Mouse (Mus musculus) heart, embryonic 13.5 days (tissue): ENCODE data around the gene 2310022B05Rik. TPM values are rescaled to one million over a fixed set of nuclear protein-coding genes. Genes with fewer than 3 reads are reported as not detected.
A peak's percentile ranks its signal among the peaks of the same experiment; 100 is the strongest.

Experiments
- ATAC-seq: fragments of 200-750 bp; cut with Nextera tagmentation; 2 replicates; pipeline ENCODE4 v1.8.0; 2017; ENCODE audit warnings: moderate TSS enrichment; ENCODE audit not compliant: insufficient number of reproducible peaks, low FRiP score, low TSS enrichment; ENCODE audit errors: extremely low read depth
- H3K27ac ChIP-seq: fragments of 300-500 bp; sonication (generic); replicated peaks from 2 replicates; pipeline ENCODE4 v1.5.1; 2015; ENCODE audit warnings: moderate library complexity, mild to moderate bottlenecking, inconsistent platforms
- H3K27me3 ChIP-seq: fragments of 300-500 bp; sonication (generic); replicated peaks from 2 replicates; pipeline ENCODE4 v1.6.1; 2015; ENCODE audit warnings: mild to moderate bottlenecking, inconsistent platforms
- H3K36me3 ChIP-seq: fragments of 300-500 bp; sonication (generic); 2 replicates; pipeline ENCODE4 v1.6.1; 2015; ENCODE audit warnings: mild to moderate bottlenecking, inconsistent platforms
- H3K4me1 ChIP-seq: fragments of 300-500 bp; sonication (generic); 2 replicates; pipeline ENCODE4 v1.6.1; 2015; ENCODE audit warnings: inconsistent platforms
- H3K4me2 ChIP-seq: fragments of 300-500 bp; sonication (generic); 2 replicates; pipeline ENCODE4 v1.6.1; 2015; ENCODE audit warnings: inconsistent platforms, mild to moderate bottlenecking, moderate library complexity
- H3K4me3 ChIP-seq: fragments of 300-500 bp; sonication (generic); 2 replicates; pipeline ENCODE4 v1.5.1; 2015; ENCODE audit warnings: moderate library complexity, mild to moderate bottlenecking, inconsistent platforms
- H3K9ac ChIP-seq: fragments of 300-500 bp; sonication (generic); 2 replicates; pipeline ENCODE4 v1.6.1; 2015; ENCODE audit warnings: inconsistent platforms, mild to moderate bottlenecking, moderate library complexity
- H3K9me3 ChIP-seq: fragments of 300-500 bp; sonication (generic); 2 replicates; pipeline ENCODE4 v1.6.1; 2016; ENCODE audit warnings: inconsistent platforms
- WGBS: fragments of 180-500 bp; shearing (Covaris S2); methylation state at CpG from one replicate; pipeline ENCODE4 v1.1.7; 2015; ENCODE audit warnings: mixed read lengths; 5-methylcytosine and 5-hydroxymethylcytosine counted together
- polyA plus RNA-seq: library from polyadenylated mRNA; unstranded; fragments of >200 nt; fragmentation: Nextera tagmentation; extraction: Ambion mirVana; gene quantifications from 2 replicates; pipeline ENCODE4 v1.2.1, GENCODE M21; 2015

The 2310022B05Rik gene
- polyA plus RNA-seq, 1 experiment from 2014 or later: 37.8 TPM

DNA sequence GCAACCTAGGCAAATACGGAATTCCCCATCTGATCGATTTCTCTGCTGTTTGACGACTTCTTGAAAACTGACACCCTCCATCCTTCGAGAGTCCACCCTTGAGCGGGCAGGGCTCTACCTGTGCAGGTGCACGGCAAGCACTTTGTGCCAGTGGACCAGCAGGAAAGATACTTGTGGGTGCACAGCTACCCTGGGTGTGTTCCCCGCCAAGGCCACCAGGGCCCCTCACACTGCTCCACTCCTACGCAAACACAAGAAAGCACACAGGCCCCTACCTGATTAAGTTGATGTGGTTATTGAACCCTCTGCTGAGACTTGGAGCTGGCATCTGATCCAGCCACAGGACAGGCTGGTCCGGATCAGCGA lies 18.6 kb upstream of the 2310022B05Rik start:
- H3K36me3 ChIP-seq: peaks cover 88% of the 10 kb centered on the region
- peaks cover 3% of the 10 kb centered on the region; the same call in 1 of the 2 replicates for H3K4me1 ChIP-seq
- 0 out of 2 replicates have a peak overlapping the region, but pooled peaks have one; percentile 19 for H3K9ac ChIP-seq
- H3K27me3 ChIP-seq: no peaks in the 10 kb centered on the region
- WGBS: 79% methylated on average over 10 of the region's 10 CpGs
- H3K27ac ChIP-seq: no peak overlapping the region
- no peak overlapping the region for H3K4me3 ChIP-seq
- ATAC-seq: no peak
- H3K4me2 ChIP-seq: no peak overlapping the region
- no peaks in the 10 kb centered on the region for H3K9me3 ChIP-seq

DNA sequence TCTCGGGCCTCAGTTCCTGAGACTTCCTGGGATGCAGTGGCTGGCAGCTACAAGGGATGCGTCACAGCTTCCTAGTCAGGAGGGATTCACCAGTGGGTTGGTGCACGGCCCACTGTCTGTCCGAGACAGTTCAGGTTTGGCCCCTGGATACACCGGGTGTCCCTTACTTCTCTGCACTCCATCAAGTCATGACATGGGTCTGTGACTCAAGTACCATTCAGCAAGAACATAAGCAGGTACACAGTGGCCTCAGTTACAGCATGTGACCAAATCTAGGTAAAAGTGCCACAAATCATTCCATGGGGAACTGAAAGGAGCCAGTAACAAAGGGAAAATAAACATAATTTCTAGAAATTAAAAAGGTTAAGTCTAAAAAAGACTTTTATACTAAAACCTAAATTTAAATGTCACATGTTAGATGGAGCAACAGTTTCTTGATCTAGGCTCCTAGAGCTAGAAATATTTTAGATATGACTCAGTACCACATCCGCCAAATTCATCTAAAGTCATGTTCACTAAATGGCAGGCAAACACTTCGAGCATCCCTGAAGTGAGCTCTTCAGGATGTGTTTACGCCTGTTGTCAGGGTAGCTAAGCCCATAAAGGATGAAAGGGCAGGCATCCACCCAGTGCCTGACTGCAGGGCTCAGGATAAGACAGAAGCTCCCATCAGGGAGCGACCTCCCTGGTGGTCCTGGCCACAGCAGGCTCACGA lies 18.1 kb upstream of the 2310022B05Rik start:
- 80% methylated on average over 10 of the region's 10 CpGs for WGBS
- ATAC-seq: no peak
- Histone ChIP-seq H3K27ac (no peak overlapping the region), H3K4me3 (no peak overlapping the region), H3K9ac (peak overlapping the region; percentile 19; the same call in 1 of the 2 replicates), H3K9me3 (no peaks in the 10 kb centered on the region), H3K4me2 (no peak overlapping the region), H3K27me3 (no peaks in the 10 kb centered on the region), H3K36me3 (peaks cover 83% of the 10 kb centered on the region), H3K4me1 (peaks cover 3% of the 10 kb centered on the region; the same call in 1 of the 2 replicates)

DNA sequence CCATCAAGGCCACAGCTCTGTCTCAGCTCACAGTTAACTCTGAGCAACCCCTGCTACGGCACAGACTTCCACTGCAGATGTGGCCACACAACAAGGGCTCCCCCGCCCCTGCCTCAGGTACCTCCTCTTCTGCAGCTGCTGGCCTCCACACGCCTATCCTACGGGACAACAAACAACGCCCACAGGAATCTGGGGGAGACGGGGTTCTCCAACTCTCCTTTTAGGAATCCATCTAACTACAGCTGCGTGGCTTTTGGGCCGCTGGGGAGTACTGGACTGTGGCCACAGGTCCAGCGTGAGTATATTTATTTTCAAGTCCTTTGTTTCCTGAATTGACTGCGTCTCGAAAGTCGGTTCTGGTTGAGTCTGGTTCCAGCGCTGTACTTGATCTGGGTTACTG lies 15.1 kb upstream of the 2310022B05Rik start:
- H3K27ac ChIP-seq: no peak overlapping the region
- H3K4me1 ChIP-seq: peaks cover 3% of the 10 kb centered on the region; the same call in 1 of the 2 replicates
- 87% methylated on average over 13 of the region's 13 CpGs for WGBS
- H3K4me2 ChIP-seq: no peak overlapping the region
- H3K9ac ChIP-seq: no peak overlapping the region
- no peaks in the 10 kb centered on the region for H3K9me3 ChIP-seq
- H3K27me3 ChIP-seq: no peaks in the 10 kb centered on the region
- no peak for ATAC-seq
- H3K36me3 ChIP-seq: peaks cover 82% of the 10 kb centered on the region
- H3K4me3 ChIP-seq: no peak overlapping the region

DNA sequence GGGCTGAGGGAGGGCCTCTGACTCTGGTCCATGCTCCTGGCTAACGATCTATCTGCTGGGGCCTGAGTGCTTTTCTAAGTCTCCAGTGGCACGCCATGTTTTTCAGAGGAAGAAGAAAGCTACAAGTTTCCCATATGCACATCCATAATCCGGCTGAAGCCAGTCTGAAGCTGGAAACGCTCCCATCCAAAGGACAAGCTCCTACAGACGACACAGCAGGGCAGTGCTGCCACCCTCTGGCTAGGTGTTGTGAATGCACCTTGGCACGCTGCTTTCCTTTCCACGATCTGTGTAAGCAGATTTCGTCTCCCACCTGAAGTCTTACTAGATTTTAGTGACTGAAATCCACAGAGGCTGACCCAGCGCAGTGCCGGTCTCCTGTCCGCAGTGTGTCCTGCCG lies 14.3 kb upstream of the 2310022B05Rik start:
- Histone ChIP-seq H3K9ac (peak overlapping the region; percentile 63), H3K27ac (0 out of 2 replicates have a peak overlapping the region, but pooled peaks have one; percentile 20), H3K9me3 (no peaks in the 10 kb centered on the region), H3K4me1 (peaks cover 3% of the 10 kb centered on the region; the same call in 1 of the 2 replicates), H3K27me3 (no peaks in the 10 kb centered on the region), H3K36me3 (peaks cover 83% of the 10 kb centered on the region), H3K4me2 (no peak overlapping the region), H3K4me3 (no peak overlapping the region)
- 45% methylated on average over 12 of the region's 12 CpGs for WGBS
- ATAC-seq: peak; percentile 31; the same call in 1 of the 2 replicates

DNA sequence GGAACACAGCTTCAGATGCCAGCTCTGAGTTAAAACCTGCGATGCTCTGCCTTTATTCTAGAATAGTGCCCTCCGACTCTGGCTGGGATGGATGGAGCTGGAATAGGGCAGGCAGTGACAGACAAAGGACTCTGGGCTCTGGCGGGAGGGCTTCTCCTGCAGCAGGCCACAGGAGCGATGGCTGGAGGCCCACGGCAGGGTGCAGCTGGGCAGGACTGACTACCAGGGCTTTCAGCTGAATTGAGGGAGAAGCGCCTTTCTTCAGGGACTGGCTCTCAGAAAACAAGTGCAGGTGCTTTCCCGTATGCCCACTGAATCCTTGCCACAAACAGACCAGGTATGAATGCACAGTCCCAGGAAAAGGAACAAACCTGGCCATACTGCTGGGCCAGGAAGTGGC lies 13.9 kb upstream of the 2310022B05Rik start:
- H3K27ac ChIP-seq: 0 out of 2 replicates have a peak overlapping the region, but pooled peaks have one; percentile 20
- WGBS: 89% methylated on average over 7 of the region's 7 CpGs
- no peaks in the 10 kb centered on the region for H3K27me3 ChIP-seq
- no peak overlapping the region for H3K4me3 ChIP-seq
- no peak for ATAC-seq
- H3K36me3 ChIP-seq: peaks cover 82% of the 10 kb centered on the region
- H3K4me2 ChIP-seq: no peak overlapping the region
- H3K9ac ChIP-seq: peak overlapping the region; percentile 63
- H3K4me1 ChIP-seq: peaks cover 3% of the 10 kb centered on the region; the same call in 1 of the 2 replicates
- H3K9me3 ChIP-seq: no peaks in the 10 kb centered on the region

DNA sequence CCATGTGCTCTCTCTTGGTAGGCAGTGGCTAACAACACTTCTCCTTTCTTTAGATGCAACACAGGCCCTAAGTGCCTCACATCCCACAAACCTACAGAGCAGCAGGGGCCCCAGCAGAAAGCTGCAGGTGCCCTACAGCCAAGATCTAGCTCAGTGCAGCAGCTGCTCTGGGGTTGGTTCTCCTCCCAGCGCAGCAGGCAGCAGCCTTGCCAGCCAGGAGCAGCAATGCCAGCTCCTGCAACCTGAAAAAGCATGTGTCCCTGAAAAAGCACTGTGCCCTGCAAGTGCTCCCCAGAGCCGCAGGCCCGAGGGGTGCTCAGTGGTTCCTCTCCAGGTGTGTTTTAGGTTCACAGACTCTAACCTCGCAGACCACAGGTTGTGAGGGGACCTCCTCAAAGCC lies 13.5 kb upstream of the 2310022B05Rik start:
- Histone ChIP-seq H3K4me2 (no peak overlapping the region), H3K4me1 (peaks cover 3% of the 10 kb centered on the region; the same call in 1 of the 2 replicates), H3K36me3 (peaks cover 82% of the 10 kb centered on the region), H3K4me3 (no peak overlapping the region), H3K27ac (no peak overlapping the region), H3K27me3 (no peaks in the 10 kb centered on the region), H3K9me3 (no peaks in the 10 kb centered on the region), H3K9ac (peak overlapping the region; percentile 63; the same call in 1 of the 2 replicates)
- WGBS: 89% methylated on average over 4 of the region's 4 CpGs
- ATAC-seq: no peak

DNA sequence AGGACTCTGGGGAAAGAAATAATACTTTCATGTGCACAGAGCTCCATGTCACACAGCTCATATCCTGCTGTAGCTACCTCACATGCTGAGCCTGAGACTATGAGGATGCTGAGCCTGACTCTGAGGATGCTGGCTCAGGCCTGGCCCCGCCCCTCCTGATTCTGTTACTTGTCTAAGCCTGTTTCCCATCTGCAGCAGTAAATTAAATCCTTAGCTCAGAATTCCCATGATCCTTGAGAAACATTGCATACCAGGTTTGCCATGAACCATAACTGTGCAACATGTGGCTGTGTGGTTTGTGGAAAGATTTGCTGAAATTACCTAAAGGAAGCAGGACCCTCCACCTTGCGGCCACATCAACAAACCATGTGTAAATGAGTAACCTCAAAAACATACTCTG lies 9.2 kb upstream of the 2310022B05Rik start:
- no peak overlapping the region for H3K27ac ChIP-seq
- peaks cover 2% of the 10 kb centered on the region; the same call in 1 of the 2 replicates for H3K4me1 ChIP-seq
- no peak overlapping the region for H3K4me2 ChIP-seq
- 92% methylated on average over 2 of the region's 2 CpGs for WGBS
- H3K36me3 ChIP-seq: peaks cover 57% of the 10 kb centered on the region
- no peaks in the 10 kb centered on the region for H3K27me3 ChIP-seq
- no peaks in the 10 kb centered on the region for H3K9me3 ChIP-seq
- no peak for ATAC-seq
- no peak overlapping the region for H3K9ac ChIP-seq
- no peak overlapping the region for H3K4me3 ChIP-seq

DNA sequence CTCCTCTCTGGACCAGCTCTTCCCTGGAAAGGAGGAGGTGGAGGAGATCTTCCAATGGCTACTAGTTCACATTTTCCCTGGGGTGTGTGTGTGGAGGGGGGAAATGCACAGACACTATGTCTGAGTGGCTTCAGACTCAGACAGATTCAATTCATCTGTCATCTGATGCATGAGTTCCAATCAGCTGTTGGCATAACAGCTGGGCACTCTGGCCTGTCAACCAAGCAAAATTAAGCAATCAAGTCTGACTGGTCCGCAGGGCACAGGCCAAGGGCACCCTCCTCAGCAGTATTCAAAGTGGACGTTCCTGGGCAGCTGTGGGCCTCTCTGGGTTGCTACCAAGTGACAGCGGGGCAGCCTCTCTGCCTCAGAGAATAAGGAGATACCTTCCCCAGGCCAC lies 5.6 kb upstream of the 2310022B05Rik start:
- no peak overlapping the region for H3K4me2 ChIP-seq

DNA sequence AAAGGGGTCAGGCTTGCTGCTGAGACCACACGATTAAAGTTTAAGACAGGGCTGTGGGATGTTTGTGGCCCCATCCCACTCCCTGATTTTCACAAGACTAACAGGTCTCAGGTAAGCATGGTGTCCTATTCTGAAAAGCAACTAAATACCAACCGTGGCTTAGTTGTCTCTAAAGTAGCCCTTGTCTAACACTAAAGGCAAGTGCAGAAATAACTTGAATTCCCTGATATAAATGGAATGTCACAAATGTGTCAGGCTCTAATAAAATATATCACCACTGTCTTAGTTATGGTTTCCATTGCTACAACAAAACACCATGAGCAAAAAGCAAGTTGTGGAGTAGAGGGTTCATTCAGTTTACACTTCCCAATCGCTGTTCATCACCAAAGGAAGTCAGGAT lies 1.2 kb upstream of the 2310022B05Rik start:
- Histone ChIP-seq H3K36me3 (peaks cover 4% of the 10 kb centered on the region; the same call in 1 of the 2 replicates), H3K27me3 (no peaks in the 10 kb centered on the region), H3K4me3 (no peak overlapping the region), H3K9ac (no peak overlapping the region), H3K4me2 (peak overlapping the region; percentile 78; the same call in 1 of the 2 replicates), H3K27ac (peak overlapping the region; percentile 95), H3K9me3 (no peaks in the 10 kb centered on the region), H3K4me1 (peaks cover 40% of the 10 kb centered on the region)
- ATAC-seq: no peak
- 47% methylated on average over 3 of the region's 3 CpGs for WGBS

More for the DNA sequence above, 5.6 kb upstream of the 2310022B05Rik start:
- Histone ChIP-seq H3K36me3 (peaks cover 33% of the 10 kb centered on the region), H3K9me3 (no peaks in the 10 kb centered on the region), H3K27ac (no peak overlapping the region), H3K27me3 (no peaks in the 10 kb centered on the region), H3K9ac (no peak overlapping the region), H3K4me3 (no peak overlapping the region), H3K4me1 (peaks cover 10% of the 10 kb centered on the region)
- no peak for ATAC-seq
- WGBS: 75% methylated on average over 3 of the region's 3 CpGs

DNA sequence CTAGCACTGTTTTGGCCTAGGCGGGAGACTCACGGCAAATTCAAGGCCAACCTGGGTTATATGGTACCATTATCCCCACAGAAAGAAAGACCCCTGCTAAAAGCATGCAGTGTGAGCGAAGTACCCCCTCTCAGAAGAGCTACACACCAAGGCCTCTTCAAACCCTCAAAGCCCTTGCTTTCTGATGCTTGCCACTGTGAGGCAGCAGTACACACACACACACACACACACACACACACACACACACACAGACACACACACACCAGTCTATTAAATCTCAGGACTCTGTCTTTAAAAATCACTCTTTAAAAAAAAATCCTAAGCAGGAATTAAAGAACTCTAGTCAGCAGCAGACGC lies 683 bp upstream of the 2310022B05Rik start:
- peak overlapping the region; percentile 98 for H3K9ac ChIP-seq
- no peak for ATAC-seq

DNA sequence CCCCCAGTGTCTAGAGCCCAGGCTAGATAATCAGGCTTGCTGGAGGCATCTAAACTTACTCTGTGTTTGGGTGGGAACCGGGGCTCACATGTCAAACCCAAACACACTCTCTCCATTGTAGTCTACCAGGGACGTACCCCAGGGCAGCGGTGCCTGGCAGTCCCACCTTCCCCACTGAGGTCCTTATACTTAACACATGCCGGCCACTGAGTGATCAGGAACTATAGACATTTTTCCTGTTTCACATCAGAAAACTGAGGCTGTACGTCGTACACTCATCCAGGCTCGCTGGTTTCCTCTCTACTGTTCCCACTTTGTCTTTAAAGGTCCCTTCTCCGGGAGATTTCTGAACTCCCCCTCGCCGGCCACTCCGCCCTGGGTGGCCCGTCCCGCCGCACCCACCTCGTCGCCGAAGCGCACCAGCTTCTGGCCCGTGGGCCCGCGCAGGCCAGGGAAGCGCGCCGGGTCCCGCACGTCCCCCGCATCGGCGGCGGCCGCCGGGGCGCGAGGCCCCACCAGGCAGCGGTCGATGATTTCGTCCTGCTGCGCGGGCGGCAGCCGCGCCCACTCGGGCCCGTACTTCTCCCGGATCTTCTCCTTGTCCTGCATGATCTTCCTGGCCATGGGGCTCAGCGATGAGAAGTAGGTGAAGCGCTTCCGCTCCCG lies 590 bp downstream of the 2310022B05Rik start:
- peak; percentile 20; the same call in 1 of the 2 replicates for ATAC-seq
- peak overlapping the region; percentile 78 for H3K4me2 ChIP-seq
- no peaks in the 10 kb centered on the region for H3K9me3 ChIP-seq
- peaks cover 5% of the 10 kb centered on the region; the same call in 1 of the 2 replicates for H3K36me3 ChIP-seq
- peak overlapping the region; percentile 98 for H3K9ac ChIP-seq
- peaks cover 58% of the 10 kb centered on the region for H3K4me1 ChIP-seq
- peak overlapping the region; percentile 95 for H3K27ac ChIP-seq
- H3K27me3 ChIP-seq: no peaks in the 10 kb centered on the region
- WGBS: under 1% methylated on average over 49 of the region's 49 CpGs
- peak overlapping the region; percentile 82 for H3K4me3 ChIP-seq

More for the DNA sequence above, 683 bp upstream of the 2310022B05Rik start:
- Histone ChIP-seq H3K4me2 (peak overlapping the region; percentile 78), H3K27me3 (no peaks in the 10 kb centered on the region), H3K4me3 (peak overlapping the region; percentile 82), H3K27ac (peak overlapping the region; percentile 95), H3K4me1 (peaks cover 45% of the 10 kb centered on the region), H3K9me3 (no peaks in the 10 kb centered on the region), H3K36me3 (peaks cover 5% of the 10 kb centered on the region; the same call in 1 of the 2 replicates)
- WGBS: 47% methylated on average over 4 of the region's 4 CpGs
